Mouse (Mus musculus) heart, embryonic 11.5 days (tissue): Measurements from ENCODE around the gene Tubgcp6. TPM values are rescaled to one million over a fixed set of nuclear protein-coding genes. Genes with fewer than 3 reads are reported as not detected.
A peak's percentile ranks its signal among the peaks of the same experiment; 100 is the strongest.

ENCODE experiments used
- ATAC-seq: fragments of 200-750 bp; cut with Nextera tagmentation; replicated peaks from 2 replicates; pipeline ENCODE4 v1.8.0; 2017; ENCODE audit warnings: moderate library complexity; ENCODE audit not compliant: insufficient number of reproducible peaks, low FRiP score, low TSS enrichment
- H3K27ac ChIP-seq: fragments of 300-500 bp; sonication (generic); 2 replicates; pipeline ENCODE4 v1.5.1; 2014; ENCODE audit warnings: mild to moderate bottlenecking, low read depth, low read length
- H3K27me3 ChIP-seq: fragments of 300-500 bp; sonication (generic); 2 replicates; pipeline ENCODE4 v1.6.1; 2014; ENCODE audit warnings: mild to moderate bottlenecking, low read length, mixed read lengths; ENCODE audit not compliant: control insufficient read depth, insufficient read depth
- H3K36me3 ChIP-seq: fragments of 300-500 bp; sonication (generic); 2 replicates; pipeline ENCODE4 v1.6.1; 2014; ENCODE audit warnings: mild to moderate bottlenecking, low read length, moderate library complexity, mixed read lengths; ENCODE audit not compliant: control insufficient read depth, insufficient read depth
- H3K4me1 ChIP-seq: fragments of 300-500 bp; sonication (generic); 2 replicates; pipeline ENCODE4 v1.6.1; 2014; ENCODE audit warnings: low read length; ENCODE audit not compliant: control insufficient read depth, insufficient read depth
- H3K4me2 ChIP-seq: fragments of 300-500 bp; sonication (generic); 2 replicates; pipeline ENCODE4 v1.6.1; 2014; ENCODE audit warnings: mild to moderate bottlenecking, moderate library complexity
- H3K4me3 ChIP-seq: fragments of 300-500 bp; sonication (generic); 2 replicates; pipeline ENCODE4 v1.5.1; 2014; ENCODE audit warnings: low read depth, low read length
- H3K9ac ChIP-seq: fragments of 300-500 bp; sonication (generic); 2 replicates; pipeline ENCODE4 v1.6.1; 2014; ENCODE audit warnings: mild to moderate bottlenecking, low read depth, low read length, moderate library complexity
- H3K9me3 ChIP-seq: fragments of 300-500 bp; sonication (generic); replicated peaks from 2 replicates; pipeline ENCODE4 v1.6.1; 2016; ENCODE audit warnings: low read length; ENCODE audit not compliant: control insufficient read depth
- WGBS: fragments of 180-500 bp; shearing (Covaris S2); extraction: QIAGEN DNeasy Blood & Tissue Kit; methylation state at CpG from one replicate; pipeline ENCODE4 v1.1.7; 2014; ENCODE audit not compliant: insufficient replicate concordance; 5-methylcytosine and 5-hydroxymethylcytosine counted together
- polyA plus RNA-seq: library from polyadenylated mRNA; unstranded; fragments of >200 nt; fragmentation: Nextera tagmentation; extraction: Ambion mirVana; gene quantifications from 2 replicates; pipeline ENCODE4 v1.2.1, GENCODE M21; 2014

Gene Tubgcp6
- polyA plus RNA-seq, 1 experiment from 2014 or later, result 13.1 TPM

DNA sequence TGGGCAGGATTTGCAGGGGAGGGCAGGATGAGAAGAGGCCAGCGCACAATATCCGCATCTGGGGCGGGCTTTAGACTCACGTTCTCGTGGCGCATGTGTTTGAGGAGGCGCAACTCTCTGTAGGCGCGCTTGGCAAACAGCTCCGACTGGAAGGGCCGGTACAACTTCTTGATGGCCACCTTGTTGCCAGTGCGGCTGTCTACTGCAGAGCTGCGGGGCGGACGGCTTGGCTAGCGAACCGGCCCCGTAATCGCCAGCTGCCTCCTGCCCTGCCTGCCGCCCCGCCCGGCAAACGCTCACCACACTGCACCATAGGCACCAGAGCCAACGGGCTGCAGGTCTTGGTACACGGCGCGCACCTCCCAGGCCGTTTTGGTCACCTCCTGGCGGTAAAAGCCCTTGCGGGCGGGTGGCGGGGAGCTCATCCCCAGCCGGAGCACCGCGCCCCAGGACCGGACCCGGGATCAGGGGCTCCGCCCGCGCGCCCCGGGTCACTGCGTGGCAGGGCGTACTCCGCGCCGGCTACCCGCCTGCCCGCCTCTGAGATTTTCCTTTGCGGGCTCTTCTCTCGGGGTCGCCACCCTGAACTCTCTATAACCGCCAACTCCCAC lies 17.2 kb upstream of the Tubgcp6 start:
- H3K36me3 ChIP-seq, result no peaks in the 10 kb centered on the region
- H3K4me2 ChIP-seq, result peak overlapping the region; percentile 92
- 0 out of 2 replicates have a peak, but pooled peaks have one; percentile 8 for ATAC-seq
- peak overlapping the region; percentile 51 for H3K4me3 ChIP-seq
- H3K27me3 ChIP-seq, result peaks cover 29% of the 10 kb centered on the region
- H3K9me3 ChIP-seq, result no peaks in the 10 kb centered on the region
- peak overlapping the region; percentile 72 for H3K9ac ChIP-seq
- no peak overlapping the region for H3K27ac ChIP-seq
- WGBS, result under 1% methylated on average over 53 of the region's 53 CpGs
- H3K4me1 ChIP-seq, result peaks cover 21% of the 10 kb centered on the region

DNA sequence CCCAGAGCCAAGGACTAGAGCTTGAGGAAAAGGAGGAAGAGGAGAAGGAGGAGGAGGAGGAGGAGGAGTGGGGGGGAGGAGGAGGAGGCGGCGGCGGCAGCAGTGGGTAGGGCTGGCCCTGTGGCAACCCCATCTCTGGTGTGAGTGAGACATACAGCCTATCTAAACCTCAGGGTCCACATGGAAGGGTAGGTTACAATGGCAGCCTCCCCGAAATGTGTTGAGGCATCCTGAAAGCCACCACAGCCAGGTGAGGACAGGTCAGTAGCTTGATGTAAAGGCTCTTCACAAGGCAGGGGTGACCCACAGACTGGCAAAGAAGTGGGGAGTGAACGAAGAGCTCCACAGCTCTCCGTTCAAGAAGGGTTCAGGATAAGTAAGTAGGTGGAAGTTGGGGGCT lies 15.6 kb upstream of the Tubgcp6 start:
- 90% methylated on average over 6 of the region's 6 CpGs for WGBS
- H3K27ac ChIP-seq, result no peak overlapping the region
- H3K36me3 ChIP-seq, result no peaks in the 10 kb centered on the region
- no peak overlapping the region for H3K9ac ChIP-seq
- ATAC-seq, result no peak
- H3K9me3 ChIP-seq, result no peaks in the 10 kb centered on the region
- H3K27me3 ChIP-seq, result peaks cover 19% of the 10 kb centered on the region
- no peak overlapping the region for H3K4me2 ChIP-seq
- peaks cover 21% of the 10 kb centered on the region for H3K4me1 ChIP-seq
- no peak overlapping the region for H3K4me3 ChIP-seq

DNA sequence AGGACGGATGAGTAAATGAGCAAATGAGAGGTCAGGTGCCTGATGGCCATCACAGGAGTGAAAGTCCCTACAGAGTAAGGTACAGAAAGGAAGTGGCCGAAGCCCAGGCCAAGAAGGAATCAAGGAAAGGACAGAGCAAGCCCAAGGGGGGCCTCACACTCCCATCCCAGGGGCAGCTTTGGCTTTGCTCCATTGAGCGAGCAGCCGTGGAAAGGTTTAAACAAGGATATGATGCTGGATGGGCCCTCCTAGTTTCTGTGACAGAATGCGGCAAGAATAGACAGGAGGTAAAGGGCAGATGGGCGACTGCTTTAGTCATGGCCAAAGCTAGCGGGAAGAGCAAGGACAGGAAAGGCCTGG lies 15.1 kb upstream of the Tubgcp6 start:
- ATAC-seq, result no peak
- H3K4me3 ChIP-seq, result no peak overlapping the region
- peaks cover 19% of the 10 kb centered on the region for H3K27me3 ChIP-seq
- WGBS, result 83% methylated on average over 7 of the region's 7 CpGs
- H3K4me1 ChIP-seq, result peaks cover 21% of the 10 kb centered on the region
- no peak overlapping the region for H3K9ac ChIP-seq
- H3K4me2 ChIP-seq, result no peak overlapping the region
- H3K36me3 ChIP-seq, result no peaks in the 10 kb centered on the region
- H3K9me3 ChIP-seq, result no peaks in the 10 kb centered on the region
- H3K27ac ChIP-seq, result no peak overlapping the region

DNA sequence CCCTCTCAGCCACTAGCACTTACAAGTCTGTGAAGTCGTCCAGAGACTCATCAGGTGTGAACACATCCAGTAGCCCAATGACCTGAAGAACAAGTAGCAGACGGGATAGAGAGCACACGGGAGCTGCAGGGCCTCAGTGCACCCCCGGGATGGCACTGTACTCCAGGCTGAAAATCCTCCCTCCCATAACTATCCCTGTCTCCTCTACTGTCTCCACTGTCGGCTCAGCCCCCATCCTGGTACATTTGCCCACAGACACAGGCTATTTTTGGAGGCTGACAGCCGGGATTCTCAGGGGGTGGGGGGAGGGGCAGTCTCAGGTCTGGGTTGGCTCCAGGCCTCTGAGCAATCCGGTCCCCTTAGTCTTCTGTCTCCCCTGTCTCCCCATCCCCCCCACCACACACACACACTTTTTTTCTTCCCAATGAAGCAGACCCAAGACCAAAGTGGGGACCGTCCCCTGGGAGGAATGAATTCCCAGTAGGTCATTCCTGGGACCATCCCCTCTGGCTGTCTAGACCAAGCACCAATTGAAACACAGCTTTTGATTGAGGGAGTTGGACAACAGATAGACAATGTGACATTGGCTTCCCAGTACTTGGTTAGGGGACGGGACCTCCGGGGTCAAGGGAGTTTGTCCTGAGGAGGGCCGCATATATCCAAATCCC lies 14.6 kb upstream of the Tubgcp6 start:
- H3K27ac ChIP-seq, result no peak overlapping the region

DNA sequence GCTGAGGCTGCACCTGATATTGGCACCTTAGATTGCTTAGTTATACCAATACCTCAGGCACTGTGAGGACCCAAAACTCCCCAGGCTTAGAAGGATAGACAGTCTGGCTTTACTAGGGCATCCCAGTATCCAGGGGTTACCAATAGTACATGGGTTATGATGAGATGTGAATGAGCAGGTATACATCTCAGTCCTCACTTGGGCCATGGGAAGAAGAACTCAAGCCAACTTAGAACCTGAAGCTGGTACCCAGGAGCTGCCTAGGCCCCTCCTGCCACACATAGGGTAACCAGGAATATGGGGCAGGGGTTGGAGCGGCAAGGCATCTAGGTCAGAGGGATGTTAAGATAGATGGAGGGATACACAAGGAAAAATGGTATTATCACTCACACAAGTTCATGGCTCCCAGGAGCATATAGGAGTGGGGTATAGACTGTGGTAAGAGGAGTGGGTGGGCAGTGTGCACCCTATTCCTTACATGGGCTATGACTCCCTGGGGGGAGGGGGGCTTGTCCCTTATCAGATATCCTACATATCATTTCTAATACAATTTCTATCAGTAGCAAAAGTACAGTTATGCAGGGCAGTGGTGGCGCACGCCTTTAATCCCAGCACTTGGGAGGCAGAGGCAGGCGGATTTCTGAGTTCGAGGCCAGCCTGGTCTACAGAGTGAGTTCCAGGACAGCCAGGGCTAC lies 13.7 kb upstream of the Tubgcp6 start:
- H3K27me3 ChIP-seq, result peaks cover 11% of the 10 kb centered on the region; the same call in 1 of the 2 replicates
- H3K4me2 ChIP-seq, result no peak overlapping the region
- H3K36me3 ChIP-seq, result no peaks in the 10 kb centered on the region
- WGBS, result 87% methylated on average over 4 of the region's 5 CpGs
- no peak overlapping the region for H3K4me3 ChIP-seq
- H3K9me3 ChIP-seq, result no peaks in the 10 kb centered on the region
- no peak overlapping the region for H3K9ac ChIP-seq
- ATAC-seq, result no peak
- peaks cover 21% of the 10 kb centered on the region for H3K4me1 ChIP-seq
- H3K27ac ChIP-seq, result no peak overlapping the region

More for the DNA sequence above, 14.6 kb upstream of the Tubgcp6 start:
- peak overlapping the region; percentile 21; the same call in 1 of the 2 replicates for H3K4me3 ChIP-seq
- ATAC-seq, result no peak
- no peaks in the 10 kb centered on the region for H3K9me3 ChIP-seq
- peaks cover 14% of the 10 kb centered on the region for H3K27me3 ChIP-seq
- WGBS, result 54% methylated on average over 11 of the region's 11 CpGs
- no peak overlapping the region for H3K9ac ChIP-seq
- peaks cover 21% of the 10 kb centered on the region for H3K4me1 ChIP-seq
- H3K36me3 ChIP-seq, result no peaks in the 10 kb centered on the region
- H3K4me2 ChIP-seq, result peak overlapping the region; percentile 53

DNA sequence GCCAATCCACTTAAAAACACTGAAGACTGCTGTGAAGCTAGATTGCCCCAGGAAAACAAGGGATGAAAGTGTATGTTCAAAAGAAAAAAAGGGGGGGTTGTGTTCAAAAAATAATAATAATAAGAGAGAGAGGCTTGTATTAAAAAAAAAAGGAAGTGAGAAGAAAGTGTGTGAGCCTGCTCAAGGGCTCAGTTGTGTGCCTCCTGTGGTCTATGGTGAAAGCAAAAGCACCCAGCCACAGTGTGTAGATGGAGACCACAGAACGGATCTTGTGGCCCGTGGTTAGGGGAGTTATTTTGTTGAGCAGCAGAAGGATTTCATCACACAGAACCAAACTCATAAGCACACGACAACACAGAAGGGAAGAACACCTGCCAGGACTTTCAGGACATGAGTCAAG lies 8.4 kb upstream of the Tubgcp6 start:
- no peak for ATAC-seq
- no peak overlapping the region for H3K4me3 ChIP-seq
- no peak overlapping the region for H3K9ac ChIP-seq
- H3K27me3 ChIP-seq, result no peaks in the 10 kb centered on the region
- H3K36me3 ChIP-seq, result no peaks in the 10 kb centered on the region; the same call in 1 of the 2 replicates
- WGBS, result 69% methylated on average over 3 of the region's 3 CpGs
- H3K4me1 ChIP-seq, result peaks cover 12% of the 10 kb centered on the region
- no peaks in the 10 kb centered on the region for H3K9me3 ChIP-seq
- no peak overlapping the region for H3K27ac ChIP-seq
- H3K4me2 ChIP-seq, result no peak overlapping the region

DNA sequence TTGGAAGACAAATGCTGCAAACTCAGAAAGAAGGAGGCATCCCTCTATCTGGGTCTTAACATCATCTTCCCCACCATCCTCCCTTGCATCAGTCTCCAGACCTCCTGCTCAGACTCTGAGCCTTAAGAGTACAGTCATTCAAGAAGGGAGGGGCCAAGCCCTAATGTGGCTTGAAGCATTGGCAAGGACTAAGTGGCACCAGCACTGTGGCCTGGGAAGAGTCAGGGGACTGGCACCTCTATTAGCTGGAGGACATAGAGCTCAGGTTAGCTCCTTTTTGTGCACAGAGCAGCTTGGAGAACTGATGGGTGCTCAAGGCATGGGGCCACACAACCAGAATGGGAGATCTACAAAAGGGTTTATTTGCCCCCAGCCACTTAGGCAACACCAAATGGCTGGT lies 7.3 kb upstream of the Tubgcp6 start:
- H3K27ac ChIP-seq, result no peak overlapping the region
- H3K4me1 ChIP-seq, result peaks cover 12% of the 10 kb centered on the region
- H3K9me3 ChIP-seq, result no peaks in the 10 kb centered on the region
- no peak overlapping the region for H3K4me2 ChIP-seq
- no peak overlapping the region for H3K9ac ChIP-seq
- no peaks in the 10 kb centered on the region for H3K27me3 ChIP-seq
- peaks cover 2% of the 10 kb centered on the region; the same call in 1 of the 2 replicates for H3K36me3 ChIP-seq
- no peak for ATAC-seq
- H3K4me3 ChIP-seq, result no peak overlapping the region

DNA sequence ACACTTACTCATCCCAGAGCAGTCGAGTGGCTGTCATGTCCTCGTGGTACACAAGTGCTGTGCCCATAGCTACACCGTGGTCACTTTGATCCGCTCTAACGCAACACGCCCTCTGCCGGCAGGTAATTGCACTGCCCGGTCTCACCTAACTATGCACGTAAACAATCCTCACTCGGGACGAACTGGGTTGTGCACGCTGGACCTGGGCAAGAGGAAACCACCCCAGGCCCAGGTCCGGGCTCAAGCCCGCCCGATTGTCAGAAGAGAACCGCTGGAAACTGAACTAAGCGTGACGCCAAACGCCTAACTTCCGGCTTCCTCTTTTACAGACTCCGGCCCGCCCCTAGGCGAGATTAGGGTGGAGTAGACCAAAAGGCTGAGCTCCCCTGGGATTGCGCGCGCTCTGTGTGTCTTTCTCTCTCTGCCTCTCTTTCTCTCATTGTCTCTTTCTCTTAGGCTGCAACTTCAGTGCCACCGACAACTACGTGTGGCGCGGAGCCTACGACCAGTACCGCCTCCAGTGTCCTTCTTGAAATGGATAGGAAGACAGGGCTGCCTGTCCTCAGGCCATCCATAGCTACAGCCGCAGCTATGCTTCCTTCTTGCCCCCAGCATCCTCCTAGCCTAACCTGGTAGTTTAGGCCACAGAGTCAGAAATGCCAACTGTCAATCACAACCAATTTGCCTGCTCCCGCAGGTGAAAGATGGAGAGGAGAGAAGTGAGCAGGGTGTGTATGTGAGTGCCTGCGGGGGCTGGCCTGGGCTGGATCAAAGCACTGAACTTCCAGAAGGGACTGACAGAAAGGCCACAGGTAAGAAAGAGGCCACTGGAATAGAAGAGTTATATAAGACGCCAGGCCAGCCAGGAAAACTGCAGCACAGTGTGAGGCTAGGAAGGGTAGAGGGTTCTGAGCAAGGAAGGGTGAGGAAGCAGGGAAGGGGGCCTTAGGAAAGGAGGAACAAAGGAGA lies 5.8 kb upstream of the Tubgcp6 start, which contains the start of gene Hdac10:
Hdac10 (minus strand) TSS at position 319 of the 969 bp plus-strand sequence.
- WGBS, result 2% methylated on average over 36 of the region's 36 CpGs
- Histone ChIP-seq H3K27ac (peak within 1 kb of the TSS; percentile 70), H3K4me1 (peaks cover 14% of the 10 kb centered on the region), H3K36me3 (peaks cover 2% of the 10 kb centered on the region; the same call in 1 of the 2 replicates), H3K27me3 (no peaks in the 10 kb centered on the region), H3K4me2 (peak within 1 kb of the TSS; percentile 96), H3K9me3 (no peaks in the 10 kb centered on the region), H3K4me3 (peak within 1 kb of the TSS; percentile 52), H3K9ac (peak within 1 kb of the TSS; percentile 68)
- peak; percentile 84 for ATAC-seq
